Mouse (Mus musculus): ENCODE data around the gene Cldn5. TPM values are rescaled to one million over a fixed set of nuclear protein-coding genes. Genes with fewer than 3 reads are reported as not detected.

Gene Cldn5
- total RNA-seq (2023), result not detected

GRCm38 (mm10) chr16:18776556-18777100 is at the start of gene Cldn5:
Gene Cldn5, plus strand, starts transcription at chr16:18776847.

GRCm38 (mm10) chr16:18811468-18812384 is 35.1 kb downstream of the Cldn5 start, which contains the start of the genes Ufd1 and Cdc45:
Gene Ufd1, plus strand, starts transcription at chr16:18811779.
Gene Cdc45, minus strand, starts transcription at chr16:18811987.

Other genes starting within 250 kb of the Cldn5 start
- gene Tbx1, start 186.2 kb upstream of the Cldn5 start, total RNA-seq (2023), result not detected
- not detected for gene Gp1bb, start 154.4 kb upstream of the Cldn5 start, total RNA-seq (2023)
- not detected for gene Gm49601, start 150.4 kb upstream of the Cldn5 start, total RNA-seq (2023)
- under 1 TPM; 0.21 to 0.26 TPM for gene Sept5, start 146.9 kb upstream of the Cldn5 start, total RNA-seq (2023)
- 100 to 1,000 TPM; 107 to 114 TPM for gene Ufd1, start 34.9 kb downstream of the Cldn5 start, total RNA-seq (2023)
- 1 to 10 TPM; 4.3 to 6.8 TPM for gene Cdc45, start 35.1 kb downstream of the Cldn5 start, total RNA-seq (2023)
- 10 to 100 TPM; 54.9 to 59.3 TPM for gene 2510002D24Rik, start 59.7 kb downstream of the Cldn5 start, total RNA-seq (2023)
- 1 to 10 TPM in 1 of 2 experiments, not detected in 1; 4.9 TPM for gene Gm28539, start 59.7 kb downstream of the Cldn5 start, total RNA-seq (2023)
- gene Mrpl40, start 100.0 kb downstream of the Cldn5 start, total RNA-seq (2023), result 10 to 100 TPM; 37.1 to 41.2 TPM
- gene Hira, start 100.2 kb downstream of the Cldn5 start, total RNA-seq (2023), result 100 to 1,000 TPM in 1 of 2 experiments, 10 to 100 TPM in 1; 84.5 to 111 TPM